Mouse (Mus musculus) ES-Bruce4 (cell line): Measurements from ENCODE around the gene Sin3b.
A peak's percentile ranks its signal among the peaks of the same experiment; 100 is the strongest.

Source experiments
- CTCF ChIP-seq: IDR thresholded peaks from one replicate; pipeline ENCODE4 v1.8.1; 2011; ENCODE audit warnings: low read depth, low read length
- EP300 ChIP-seq: IDR thresholded peaks from 2 replicates; pipeline ENCODE4 v1.6.1; 2011; ENCODE audit warnings: low read depth, low read length; ENCODE audit not compliant: insufficient read depth
- POLR2A ChIP-seq: IDR thresholded peaks from one replicate; pipeline ENCODE4 v1.8.1; 2011; ENCODE audit warnings: low read length; ENCODE audit not compliant: insufficient read depth

GRCm38 (mm10) chr8:72677331-72677730 is 45.8 kb upstream of the Sin3b start:
- TF ChIP-seq CTCF: no peak
- TF ChIP-seq POLR2A: no peak
- TF ChIP-seq EP300: 0 out of 2 replicates have a peak, but pooled peaks have one; percentile 34
